Mouse (Mus musculus): Measurements from ENCODE around the gene Racgap1.

The Racgap1 gene

DNA sequence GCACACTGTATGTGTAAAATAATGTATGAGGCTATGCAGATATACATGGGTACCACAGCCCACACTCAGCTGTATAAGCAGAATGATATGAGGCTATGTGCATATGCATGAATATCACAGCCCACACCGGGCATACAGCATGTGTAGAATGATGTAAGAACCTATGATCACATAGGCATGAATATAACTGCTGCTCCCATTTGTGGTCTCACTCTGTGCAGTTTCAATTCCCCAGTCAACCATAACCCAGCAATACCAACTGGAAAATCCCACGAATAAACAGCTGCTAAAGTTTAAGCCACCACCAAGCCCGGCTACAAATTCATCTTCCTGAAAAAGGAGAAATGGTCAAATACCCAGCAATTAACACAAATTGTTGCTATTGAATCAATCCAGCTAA is 32.9 kb downstream of the Racgap1 start:
- no peak for DNase-seq (ENCODE audit: low spot score)

DNA sequence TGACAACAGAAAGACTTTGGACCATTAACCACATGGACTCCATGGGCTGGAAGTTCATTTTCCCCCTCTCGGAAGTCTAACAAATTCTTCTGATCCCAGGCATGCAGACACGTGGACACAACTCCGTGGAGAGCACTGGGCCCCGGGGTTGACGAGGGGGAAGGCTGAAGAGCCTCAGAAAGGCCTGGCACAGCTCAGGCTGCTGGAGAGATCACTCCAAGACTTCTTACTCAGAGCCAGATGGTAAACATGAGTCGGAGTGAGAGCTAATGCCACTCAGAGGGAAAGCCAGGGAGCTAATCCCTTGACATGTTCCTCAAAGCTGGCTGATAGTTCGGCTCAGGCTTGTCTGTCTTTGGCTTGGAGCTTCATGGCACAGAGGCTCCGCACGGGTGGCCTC is 36.2 kb downstream of the Racgap1 start:
- DNase-seq (ENCODE audit: low spot score), result no peak

DNA sequence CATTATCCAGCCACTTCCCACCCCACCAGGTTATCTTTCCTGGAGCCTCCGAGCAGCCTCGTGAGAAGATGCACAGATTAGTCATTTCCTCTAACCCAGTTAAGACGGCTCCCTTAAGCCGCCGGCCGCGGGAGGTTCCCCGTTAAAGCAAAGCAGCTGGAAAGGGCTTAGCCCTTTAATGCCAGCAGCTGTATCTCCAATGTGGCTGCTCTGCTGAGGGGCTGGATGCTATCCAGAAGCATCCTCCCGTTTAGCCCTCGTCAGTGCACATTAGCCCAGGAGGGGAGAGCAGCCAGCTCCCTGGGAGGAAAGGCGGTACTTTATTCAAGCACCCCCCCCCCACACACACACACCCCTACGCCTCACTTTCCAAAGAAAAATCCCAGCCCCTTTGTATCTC is 36.7 kb downstream of the Racgap1 start:
- no peak for DNase-seq (ENCODE audit: low spot score)

DNA sequence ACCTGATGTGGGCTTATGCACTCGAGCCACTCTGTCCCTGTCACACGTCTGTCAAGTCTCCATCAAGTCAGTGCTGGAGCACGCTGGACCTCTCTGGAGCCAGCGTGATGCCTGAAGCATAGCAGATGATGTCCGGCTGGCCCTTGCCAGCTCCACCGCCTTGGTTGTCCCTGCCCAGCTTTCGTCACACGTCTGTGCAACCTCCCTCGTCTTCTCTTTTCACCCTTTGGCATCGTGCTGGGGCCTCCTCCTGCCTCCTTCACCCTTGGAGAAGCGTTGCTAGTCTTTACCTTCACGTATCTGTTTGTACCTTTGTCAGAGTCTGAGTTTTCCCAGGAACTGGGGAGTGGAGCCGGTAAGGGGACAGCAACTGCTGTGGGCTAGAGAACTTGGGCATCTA is 37.2 kb downstream of the Racgap1 start:
- no peak for DNase-seq (ENCODE audit: low spot score)

- DNase-seq (ENCODE audit: low spot score), result no peak
These were observed 39.9 kb downstream of the Racgap1 start for GRCm38 (mm10) chr15:99611563-99611962.

- no peak for DNase-seq (ENCODE audit: low spot score)
These were observed 42.9 kb downstream of the Racgap1 start for GRCm38 (mm10) chr15:99608382-99609125.

- no peak for DNase-seq (ENCODE audit: low spot score)
These were observed 43.9 kb downstream of the Racgap1 start for GRCm38 (mm10) chr15:99607388-99608113.

DNA sequence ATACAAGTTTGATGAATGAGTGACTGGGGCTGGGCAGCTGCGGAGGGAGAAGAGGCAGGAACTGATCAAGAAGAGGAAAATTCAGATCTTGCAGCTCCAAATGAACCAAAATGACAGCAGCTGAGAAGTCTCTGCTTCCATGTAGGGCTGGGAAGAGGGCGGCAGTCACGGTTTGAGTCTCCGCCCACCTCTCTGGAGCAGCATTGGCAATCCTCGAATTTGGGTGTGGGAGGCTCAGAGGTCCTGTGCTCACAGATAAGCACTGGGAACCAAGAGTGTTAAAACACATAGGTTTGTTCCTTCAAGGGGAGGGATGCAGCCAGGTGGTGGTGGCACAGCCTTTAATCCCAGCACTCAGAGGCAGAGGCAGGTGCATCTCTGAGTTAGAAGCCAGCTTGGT is 44.9 kb downstream of the Racgap1 start:
- no peak for DNase-seq (ENCODE audit: low spot score)

GRCm38 (mm10) chr15:99605595-99605994 is 45.9 kb downstream of the Racgap1 start:
- DNase-seq (ENCODE audit: low spot score), result no peak

DNA sequence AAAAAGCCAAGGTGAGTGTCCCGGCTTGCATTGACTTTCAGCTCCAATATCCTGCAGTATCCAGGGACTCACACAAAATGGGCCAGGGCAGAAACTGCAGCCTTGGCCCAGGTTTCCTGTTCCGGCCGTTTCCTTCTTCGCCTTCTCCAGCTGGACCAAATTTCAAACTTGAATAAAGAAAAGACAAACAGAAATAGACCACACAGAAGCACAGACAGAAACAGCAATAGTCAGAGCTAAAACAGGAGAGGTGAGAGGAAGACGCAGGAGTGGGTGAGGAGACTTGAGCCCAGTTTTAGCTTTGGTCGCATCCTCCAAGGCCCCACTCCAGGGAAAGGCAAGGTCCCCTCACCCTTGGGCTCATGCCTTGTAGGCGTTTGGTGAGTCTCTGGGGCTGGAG is 48.2 kb downstream of the Racgap1 start:
- DNase-seq (ENCODE audit: low spot score), result no peak

GRCm38 (mm10) chr15:99602206-99602820 is 49.1 kb downstream of the Racgap1 start:
- no peak for DNase-seq (ENCODE audit: low spot score)

DNA sequence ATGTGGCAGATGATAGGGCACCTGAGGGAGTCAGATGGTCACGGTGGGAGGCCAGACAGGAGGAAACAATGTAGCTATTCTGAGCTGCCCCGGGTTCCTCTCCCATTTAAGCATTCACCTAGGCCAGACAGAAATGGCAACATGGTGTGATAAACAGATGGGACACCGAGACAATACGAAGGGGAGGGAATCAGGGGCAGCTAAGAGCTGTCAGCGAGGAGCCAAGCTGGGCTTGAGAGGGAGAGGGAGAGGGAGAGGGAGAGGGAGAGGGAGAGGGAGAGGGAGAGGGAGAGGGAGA is 49.7 kb downstream of the Racgap1 start:
- DNase-seq (ENCODE audit: low spot score), result no peak

DNA sequence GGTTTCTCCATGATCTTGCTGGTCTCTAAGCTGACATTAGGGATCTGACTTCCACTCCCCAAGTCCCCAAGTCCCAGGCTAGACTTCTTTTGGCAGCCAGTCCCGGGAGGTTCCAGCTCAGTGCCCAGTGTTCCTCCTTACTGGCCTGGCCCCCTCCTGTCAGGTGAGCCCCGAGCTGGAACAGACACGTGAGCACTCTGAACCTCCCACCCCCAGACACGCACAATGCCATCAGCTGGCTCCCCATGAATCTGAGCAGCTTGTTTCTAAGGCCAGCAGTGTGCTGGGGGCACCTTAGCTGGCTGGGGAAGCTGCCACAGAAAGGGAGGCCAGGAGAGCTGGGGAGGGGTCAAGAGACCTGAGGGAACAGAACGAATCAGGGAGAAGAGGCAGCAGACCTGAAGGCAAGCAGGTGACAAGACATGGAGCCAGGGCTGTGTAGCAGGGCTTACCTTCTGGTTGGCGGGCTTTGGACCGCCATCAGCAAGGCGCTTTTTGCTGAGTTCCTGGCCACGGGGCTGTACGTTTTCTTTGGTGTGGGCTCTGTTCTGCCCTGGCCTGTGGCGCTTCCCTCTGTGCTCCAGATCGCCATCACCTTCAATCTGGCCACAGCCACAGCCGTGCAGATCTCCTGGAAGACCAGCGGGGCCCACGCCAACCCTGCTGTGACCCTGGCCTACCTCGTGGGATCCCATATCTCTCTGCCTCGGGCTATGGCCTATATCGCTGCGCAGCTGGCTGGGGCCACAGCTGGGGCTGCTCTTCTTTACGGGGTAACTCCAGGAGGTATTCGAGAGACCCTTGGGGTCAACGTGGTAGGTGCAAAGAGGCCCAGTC is 50.3 kb downstream of the Racgap1 start, which contains the start of gene Aqp6:
Aqp6 (plus strand) TSS at position 415 of the 837 bp plus-strand sequence.
- no peak for DNase-seq (ENCODE audit: low spot score)

- DNase-seq (ENCODE audit: low spot score), result no peak
These were observed 52.0 kb downstream of the Racgap1 start for GRCm38 (mm10) chr15:99599245-99600070.

- DNase-seq (ENCODE audit: low spot score), result no peak
These were observed 53.9 kb downstream of the Racgap1 start for GRCm38 (mm10) chr15:99597596-99597995.

DNA sequence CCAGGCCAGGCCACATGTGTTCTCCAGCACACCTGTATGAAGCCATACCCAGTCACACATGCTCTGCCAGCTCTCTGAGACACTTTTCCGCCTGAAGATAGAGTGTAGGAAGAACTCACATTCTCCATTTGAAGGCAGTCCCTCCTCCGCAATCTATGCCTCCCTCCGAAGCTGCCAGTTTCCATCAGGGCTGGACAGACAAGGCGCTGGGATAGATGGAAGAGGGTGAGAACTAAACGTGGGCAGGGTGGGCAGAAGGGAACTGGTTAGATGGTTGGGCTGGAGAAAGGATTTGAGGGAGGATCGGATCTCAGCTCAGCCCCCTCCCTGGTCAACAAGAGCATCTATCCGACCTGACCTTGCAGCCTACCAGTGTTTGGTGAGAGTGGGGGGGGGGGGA is 54.6 kb downstream of the Racgap1 start:
- no peak for DNase-seq (ENCODE audit: low spot score)

DNA sequence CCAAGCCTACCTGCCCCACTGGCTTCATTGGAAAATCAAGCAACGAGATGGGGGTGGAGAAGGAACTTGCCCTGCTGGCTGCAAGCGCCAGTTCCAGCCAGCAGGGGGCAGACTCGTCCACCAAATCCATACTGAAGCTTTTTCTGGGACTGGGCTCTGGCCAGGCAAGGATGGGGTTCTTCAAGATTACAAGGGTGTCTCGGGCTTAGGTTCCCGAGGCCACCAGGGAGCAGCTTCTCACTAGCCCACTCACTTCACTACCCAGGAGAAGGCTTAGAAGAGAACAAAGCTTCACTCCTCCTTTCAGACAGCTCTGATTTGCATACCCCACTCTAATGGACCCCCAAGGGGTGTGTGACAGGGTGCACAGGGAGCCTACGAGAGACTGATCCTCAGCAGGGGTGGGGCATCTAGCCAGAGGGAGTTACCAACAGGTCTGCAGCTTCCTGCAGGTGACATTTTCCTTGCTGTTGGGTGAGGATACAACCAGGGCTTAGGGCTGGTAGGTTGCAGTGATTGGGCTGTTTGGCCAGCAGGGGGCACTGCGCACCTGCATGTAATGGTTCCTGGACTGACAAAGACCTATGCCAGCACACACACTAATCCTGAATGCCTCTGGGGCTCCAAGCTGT is 55.3 kb downstream of the Racgap1 start:
- peak; percentile 64 for DNase-seq (ENCODE audit: low spot score)

DNA sequence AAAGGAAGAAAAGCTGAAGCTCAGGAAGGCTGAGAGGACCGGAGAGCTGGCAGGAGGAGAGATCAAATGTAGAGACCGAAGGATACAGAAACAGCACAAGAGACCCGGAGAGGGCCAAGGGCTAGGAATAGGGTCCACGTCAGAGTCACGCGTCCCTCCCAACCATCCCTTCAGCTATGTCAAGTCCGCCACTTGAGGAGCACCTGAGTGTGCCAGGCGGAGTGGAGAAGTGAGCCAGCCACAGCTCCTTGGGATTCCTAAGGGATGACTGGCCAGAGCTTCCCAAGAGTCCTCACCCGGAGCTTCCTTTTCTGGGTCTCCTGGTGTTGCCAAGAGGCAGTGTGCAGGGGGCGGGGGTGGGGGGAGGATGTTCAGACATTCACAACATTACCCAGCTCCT is 56.5 kb downstream of the Racgap1 start:
- DNase-seq (ENCODE audit: low spot score), result no peak

DNA sequence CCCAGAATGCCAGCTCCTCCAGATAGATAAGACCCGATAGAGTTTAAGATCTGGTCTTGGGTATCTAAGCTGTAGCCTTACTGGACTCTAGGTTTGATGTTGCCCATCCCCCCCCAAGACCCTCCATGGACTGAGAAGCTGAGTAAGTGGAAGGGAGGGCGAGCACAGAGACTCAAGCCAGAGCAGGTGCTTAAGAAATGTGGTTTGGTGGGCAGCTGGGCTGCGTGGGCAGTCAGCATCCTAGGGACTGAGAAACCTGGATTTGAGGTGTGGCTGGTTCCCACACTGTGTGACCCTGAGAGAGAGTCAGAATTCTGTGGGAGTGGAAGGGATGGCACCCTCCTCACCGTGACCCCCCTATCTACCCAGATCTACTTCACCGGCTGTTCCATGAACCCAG is 58.6 kb downstream of the Racgap1 start:
- DNase-seq (ENCODE audit: low spot score), result no peak

- DNase-seq (ENCODE audit: low spot score), result peak; percentile 28
These were observed 59.3 kb downstream of the Racgap1 start for GRCm38 (mm10) chr15:99592177-99592576.

Data from ovary, adult 18-20 months (tissue).